Mouse (Mus musculus) embryonic facial prominence, embryonic 12.5 days (tissue): Measurements from ENCODE around the gene Lmbr1. TPM values are rescaled to one million over a fixed set of nuclear protein-coding genes. Genes with fewer than 3 reads are reported as not detected.

Experiments
- ATAC-seq: fragments of 200-750 bp; cut with Nextera tagmentation; 2 replicates; pipeline ENCODE4 v1.8.0; 2017; ENCODE audit not compliant: insufficient number of reproducible peaks, insufficient read depth, low FRiP score, low TSS enrichment
- H3K27ac ChIP-seq: fragments of 300-500 bp; sonication (generic); 2 replicates; pipeline ENCODE4 v1.5.1; 2016; ENCODE audit warnings: mild to moderate bottlenecking
- H3K27me3 ChIP-seq: fragments of 300-500 bp; sonication (generic); 2 replicates; pipeline ENCODE4 v1.6.1; 2016; ENCODE audit warnings: mild to moderate bottlenecking, moderate library complexity
- H3K36me3 ChIP-seq: fragments of 300-500 bp; sonication (generic); 2 replicates; pipeline ENCODE4 v1.6.1; 2016; ENCODE audit warnings: mild to moderate bottlenecking
- H3K4me1 ChIP-seq: fragments of 300-500 bp; sonication (generic); 2 replicates; pipeline ENCODE4 v1.6.1; 2016
- H3K4me2 ChIP-seq: fragments of 300-500 bp; sonication (generic); replicated peaks from 2 replicates; pipeline ENCODE4 v1.6.1; 2016; ENCODE audit warnings: mild to moderate bottlenecking, moderate library complexity
- H3K4me3 ChIP-seq: fragments of 300-500 bp; sonication (generic); 2 replicates; pipeline ENCODE4 v1.5.1; 2016; ENCODE audit warnings: mild to moderate bottlenecking
- H3K9ac ChIP-seq: fragments of 300-500 bp; sonication (generic); 2 replicates; pipeline ENCODE4 v1.6.1; 2016; ENCODE audit warnings: mild to moderate bottlenecking, moderate library complexity
- H3K9me3 ChIP-seq: fragments of 300-500 bp; sonication (generic); 2 replicates; pipeline ENCODE4 v1.6.1; 2016; ENCODE audit warnings: mild to moderate bottlenecking, moderate library complexity
- WGBS: fragments of 180-500 bp; shearing (Covaris S2); methylation state at CpG from one replicate; pipeline ENCODE4 v1.1.7; 2016; 5-methylcytosine and 5-hydroxymethylcytosine counted together
- polyA plus RNA-seq: library from polyadenylated mRNA; unstranded; fragments of >200 nt; fragmentation: Nextera tagmentation; extraction: Ambion mirVana; gene quantifications from 2 replicates; pipeline ENCODE4 v1.2.1, GENCODE M21; 2016

The Lmbr1 gene
- polyA plus RNA-seq, 1 experiment from 2014 or later = 11.8 TPM

DNA sequence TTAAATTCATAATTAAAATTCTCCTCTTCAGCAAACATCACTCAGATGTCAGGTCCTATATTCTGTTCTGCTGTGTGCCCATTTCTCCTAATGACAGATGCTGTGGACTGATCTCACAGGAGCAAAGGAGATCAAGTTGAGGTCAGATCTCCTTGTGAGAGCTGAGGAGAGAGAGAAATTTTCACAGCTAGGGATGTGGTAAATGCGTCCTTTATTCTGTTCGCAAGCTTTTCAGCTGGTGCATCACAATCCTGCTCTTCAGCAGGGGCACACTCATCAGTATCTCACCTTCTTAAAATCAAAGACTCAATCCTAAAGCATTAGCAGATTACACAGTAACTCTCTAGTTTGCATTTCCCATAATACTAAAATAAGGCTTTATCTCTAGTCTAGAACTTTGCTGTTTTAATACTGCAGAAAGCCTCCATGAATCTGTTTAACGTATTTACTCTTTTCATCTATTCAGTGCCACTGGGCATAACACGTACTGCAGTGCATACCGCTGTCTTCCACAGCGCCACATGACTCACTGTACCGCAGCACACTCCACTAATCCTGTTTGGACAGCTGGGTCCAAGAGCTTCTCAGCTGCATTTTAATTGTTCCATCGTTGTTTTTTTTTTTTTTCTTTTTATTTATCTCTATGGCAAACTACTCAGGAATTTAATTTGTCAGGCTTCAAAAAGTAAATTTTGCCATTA, 127.2 kb downstream of the Lmbr1 start:
- H3K27me3 ChIP-seq = no peaks in the 10 kb centered on the region
- ATAC-seq = no peak
- no peaks in the 10 kb centered on the region for H3K36me3 ChIP-seq
- H3K9me3 ChIP-seq = no peaks in the 10 kb centered on the region
- no peaks in the 10 kb centered on the region for H3K4me1 ChIP-seq
- no peak overlapping the region for H3K4me3 ChIP-seq
- H3K27ac ChIP-seq = no peak overlapping the region
- no peak overlapping the region for H3K9ac ChIP-seq
- no peak overlapping the region for H3K4me2 ChIP-seq
- WGBS = 52% methylated on average over 8 of the region's 8 CpGs

DNA sequence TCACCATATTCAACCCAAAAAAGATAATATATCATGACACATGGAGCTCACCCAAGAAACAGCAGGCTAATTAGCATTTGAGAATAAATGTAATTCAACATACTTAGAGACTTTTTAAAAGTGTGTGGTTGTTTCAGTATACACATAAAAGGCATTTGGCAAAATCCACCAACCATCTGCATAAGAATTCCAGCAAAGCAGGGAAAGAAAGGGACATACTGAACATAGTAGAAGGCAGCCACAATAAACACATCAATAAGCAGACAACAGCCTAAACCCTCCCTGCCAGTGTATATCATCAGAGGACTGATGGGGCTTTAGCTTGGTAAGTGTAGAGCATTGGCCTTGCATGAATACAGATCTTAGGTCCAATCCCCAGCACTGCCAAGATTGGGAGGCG, 133.4 kb downstream of the Lmbr1 start:
- no peaks in the 10 kb centered on the region for H3K27me3 ChIP-seq
- H3K9me3 ChIP-seq = no peaks in the 10 kb centered on the region
- ATAC-seq = no peak
- H3K4me2 ChIP-seq = no peak overlapping the region
- WGBS = no CpG with 5 or more reads among the region's 1 CpGs
- H3K4me1 ChIP-seq = no peaks in the 10 kb centered on the region
- no peak overlapping the region for H3K27ac ChIP-seq
- no peaks in the 10 kb centered on the region for H3K36me3 ChIP-seq
- no peak overlapping the region for H3K9ac ChIP-seq
- no peak overlapping the region for H3K4me3 ChIP-seq

DNA sequence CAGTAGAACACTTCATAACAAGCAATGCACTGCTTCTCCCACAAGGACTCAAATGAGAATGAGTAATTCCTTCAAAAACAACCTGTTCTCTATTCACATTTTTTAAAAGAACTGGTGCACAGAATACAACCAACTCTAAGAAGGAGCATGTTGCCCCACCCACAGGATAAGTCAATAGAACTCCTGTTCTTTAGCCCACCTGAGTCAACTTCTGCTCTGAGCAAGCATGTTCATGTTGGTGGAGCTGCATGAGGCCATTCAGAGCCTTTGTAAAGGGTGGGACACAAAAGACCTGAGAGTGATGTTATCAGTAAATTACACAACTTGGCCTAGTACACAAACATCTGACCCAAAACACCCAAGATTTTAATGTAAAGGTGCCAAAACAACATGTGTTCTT, 139.8 kb downstream of the Lmbr1 start:
- Histone ChIP-seq H3K27me3 (no peaks in the 10 kb centered on the region), H3K36me3 (no peaks in the 10 kb centered on the region)

DNA sequence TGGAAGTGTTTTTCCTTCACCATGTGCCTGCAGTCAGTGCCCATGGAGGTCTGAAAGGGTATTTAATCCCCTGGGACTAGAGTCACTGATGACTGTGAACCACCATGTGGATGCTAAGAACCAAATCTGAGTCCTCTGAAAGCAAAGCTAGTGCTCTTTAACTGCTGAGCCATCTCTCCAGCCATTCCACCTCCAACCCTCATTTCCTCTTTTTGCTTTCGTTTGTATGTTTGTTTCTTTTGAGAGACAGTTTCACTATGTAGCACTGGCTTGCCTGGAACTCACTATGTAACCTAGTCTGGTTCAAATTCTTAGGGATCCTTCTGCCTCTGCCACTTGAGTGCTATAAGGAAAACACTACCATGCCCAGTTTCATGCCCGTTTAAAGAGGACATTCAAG, 147.7 kb downstream of the Lmbr1 start:
- no peak overlapping the region for H3K27ac ChIP-seq
- ATAC-seq = no peak
- WGBS = 79% methylated on average over 2 of the region's 2 CpGs

More for the DNA sequence above, 139.8 kb downstream of the Lmbr1 start:
- no peak overlapping the region for H3K9ac ChIP-seq
- H3K9me3 ChIP-seq = no peaks in the 10 kb centered on the region
- H3K4me2 ChIP-seq = no peak overlapping the region
- H3K4me3 ChIP-seq = no peak overlapping the region
- no peak for ATAC-seq
- no peak overlapping the region for H3K27ac ChIP-seq
- no peaks in the 10 kb centered on the region for H3K4me1 ChIP-seq

DNA sequence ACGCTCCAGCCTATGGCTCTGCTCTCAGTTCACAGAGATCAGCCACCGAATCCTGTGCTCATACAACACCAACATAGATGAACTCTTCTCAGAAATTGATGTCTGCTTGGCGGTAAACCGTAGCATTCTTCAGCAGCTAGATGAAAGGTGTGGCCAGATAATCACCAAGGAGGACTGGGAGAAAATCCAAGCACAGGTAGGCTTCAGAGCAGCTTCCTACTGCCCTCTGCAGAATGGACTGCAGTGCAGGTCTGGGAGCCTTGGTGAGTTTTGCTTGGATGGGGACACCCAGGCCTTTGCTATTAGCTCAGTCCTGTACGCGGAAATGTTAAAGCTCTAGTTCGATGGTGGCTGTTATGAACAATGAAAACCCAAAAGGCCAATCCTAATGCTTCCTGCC, 154.1 kb downstream of the Lmbr1 start:
- H3K36me3 ChIP-seq = no peaks in the 10 kb centered on the region
- no peaks in the 10 kb centered on the region for H3K4me1 ChIP-seq
- H3K9me3 ChIP-seq = no peaks in the 10 kb centered on the region
- H3K27ac ChIP-seq = no peak overlapping the region
- no peaks in the 10 kb centered on the region for H3K27me3 ChIP-seq
- no peak for ATAC-seq
- no peak overlapping the region for H3K9ac ChIP-seq
- 93% methylated on average over 7 of the region's 7 CpGs for WGBS
- no peak overlapping the region for H3K4me3 ChIP-seq
- no peak overlapping the region for H3K4me2 ChIP-seq

More for the DNA sequence above, 147.7 kb downstream of the Lmbr1 start:
- no peaks in the 10 kb centered on the region for H3K4me1 ChIP-seq
- no peak overlapping the region for H3K4me2 ChIP-seq
- H3K36me3 ChIP-seq = no peaks in the 10 kb centered on the region
- H3K4me3 ChIP-seq = no peak overlapping the region
- H3K27me3 ChIP-seq = no peaks in the 10 kb centered on the region
- no peaks in the 10 kb centered on the region for H3K9me3 ChIP-seq
- no peak overlapping the region for H3K9ac ChIP-seq

DNA sequence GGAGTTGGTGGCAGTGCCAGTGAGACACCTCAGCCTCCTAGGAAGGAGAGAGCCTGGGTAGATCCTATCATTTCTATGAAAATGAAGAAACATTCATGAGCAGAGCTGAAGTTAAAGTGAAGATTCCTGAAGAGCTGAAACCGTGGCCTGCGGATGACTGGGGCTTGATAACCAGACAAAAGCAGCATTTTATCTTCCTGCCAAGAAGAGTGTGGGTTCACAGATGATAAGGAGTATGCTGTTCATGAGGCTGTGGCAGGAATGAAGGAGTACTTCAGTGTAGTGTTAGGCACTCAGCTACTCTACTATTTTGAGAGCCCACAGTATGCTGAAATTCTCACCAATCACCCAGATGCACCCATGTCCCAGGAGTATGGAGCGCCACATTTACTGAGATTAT, 160.2 kb downstream of the Lmbr1 start:
- ATAC-seq = no peak
- WGBS = 90% methylated on average over 3 of the region's 3 CpGs
- Histone ChIP-seq H3K9me3 (no peaks in the 10 kb centered on the region), H3K4me1 (no peaks in the 10 kb centered on the region), H3K9ac (no peak overlapping the region), H3K4me3 (no peak overlapping the region), H3K27me3 (no peaks in the 10 kb centered on the region), H3K27ac (no peak overlapping the region), H3K36me3 (no peaks in the 10 kb centered on the region), H3K4me2 (no peak overlapping the region)

DNA sequence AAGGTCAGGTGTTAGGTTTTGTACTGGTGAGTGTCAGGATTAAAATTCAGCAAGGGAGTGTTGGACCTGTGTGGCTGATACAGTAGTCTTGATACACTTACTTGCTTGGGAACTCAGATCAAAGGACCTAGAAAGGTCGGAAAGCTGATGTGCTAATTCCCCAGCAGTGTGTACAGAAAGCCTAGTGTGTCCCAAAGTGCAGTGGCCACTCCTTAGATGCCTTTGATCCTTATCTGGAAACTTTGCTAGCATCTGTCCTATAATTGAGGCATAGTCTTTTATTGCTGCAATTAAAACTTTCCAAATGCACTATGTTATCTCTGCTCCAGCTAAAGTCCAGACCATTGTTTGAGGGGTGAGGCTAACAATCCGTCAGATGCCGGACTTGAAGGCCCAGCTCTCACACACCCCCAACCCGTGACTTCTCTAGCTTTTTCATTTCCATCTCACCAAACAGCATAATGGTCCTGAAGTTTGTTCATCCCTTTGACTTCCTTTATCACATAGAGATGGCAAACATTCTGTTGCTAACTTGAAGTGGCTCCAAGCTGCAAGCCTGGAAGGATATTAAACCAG, 166.1 kb downstream of the Lmbr1 start:
- WGBS = 72% methylated on average over 4 of the region's 4 CpGs

DNA sequence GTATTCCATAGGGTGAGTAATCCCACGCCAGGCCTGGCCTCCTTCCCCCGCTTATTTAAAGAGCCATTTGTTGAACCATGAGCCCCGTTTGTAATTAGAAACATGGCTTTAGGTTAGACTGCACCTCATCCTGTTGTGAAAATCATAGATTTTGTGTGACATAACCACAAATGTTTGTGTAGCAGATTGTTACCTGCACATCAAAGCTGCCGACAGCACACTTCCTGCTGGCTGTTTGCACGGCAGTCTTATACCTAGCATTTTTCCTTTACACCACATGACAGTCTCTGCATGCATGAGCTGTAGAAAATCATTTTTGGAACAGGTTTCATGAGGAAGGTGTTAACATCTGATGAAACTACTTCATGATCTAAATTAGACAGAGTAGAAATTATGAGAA, 172.5 kb downstream of the Lmbr1 start:
- Histone ChIP-seq H3K36me3 (no peaks in the 10 kb centered on the region), H3K9me3 (no peaks in the 10 kb centered on the region), H3K27me3 (no peaks in the 10 kb centered on the region), H3K9ac (no peak overlapping the region), H3K4me2 (no peak overlapping the region), H3K4me1 (no peaks in the 10 kb centered on the region), H3K4me3 (no peak overlapping the region), H3K27ac (no peak overlapping the region)
- WGBS = 60% methylated on average over 5 of the region's 5 CpGs
- no peak for ATAC-seq

More for the DNA sequence above, 166.1 kb downstream of the Lmbr1 start:
- H3K9me3 ChIP-seq = no peaks in the 10 kb centered on the region
- no peaks in the 10 kb centered on the region for H3K27me3 ChIP-seq
- H3K4me1 ChIP-seq = no peaks in the 10 kb centered on the region
- no peak overlapping the region for H3K4me2 ChIP-seq
- ATAC-seq = no peak
- H3K9ac ChIP-seq = no peak overlapping the region
- H3K4me3 ChIP-seq = no peak overlapping the region
- no peaks in the 10 kb centered on the region for H3K36me3 ChIP-seq
- H3K27ac ChIP-seq = no peak overlapping the region

DNA sequence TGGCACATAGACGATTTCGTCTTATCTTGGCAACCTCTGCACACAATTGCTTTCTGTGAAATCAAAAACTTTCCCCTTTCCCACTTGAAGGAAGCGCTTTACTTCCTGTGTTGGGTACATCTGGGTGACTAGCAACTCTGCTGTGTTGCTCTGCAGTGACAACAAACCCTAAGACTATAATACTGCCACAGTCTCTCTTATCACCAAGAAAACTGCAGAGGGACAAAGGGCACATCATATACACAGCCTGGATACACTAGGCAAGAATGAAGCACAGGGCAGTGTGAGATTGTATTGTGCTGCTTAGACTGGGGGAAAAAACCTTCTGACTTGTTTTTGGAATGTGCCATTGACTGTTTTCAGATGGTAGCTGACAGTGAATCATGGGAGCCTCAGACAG, 178.3 kb downstream of the Lmbr1 start:
- no peak overlapping the region for H3K27ac ChIP-seq
- no peak for ATAC-seq
- 74% methylated on average over 3 of the region's 3 CpGs for WGBS
- 0 out of 2 replicates have a peak, but pooled peaks cover 3% of the 10 kb centered on the region for H3K4me1 ChIP-seq
- no peak overlapping the region for H3K4me2 ChIP-seq
- H3K9ac ChIP-seq = no peak overlapping the region
- no peaks in the 10 kb centered on the region for H3K9me3 ChIP-seq
- H3K4me3 ChIP-seq = no peak overlapping the region
- H3K27me3 ChIP-seq = no peaks in the 10 kb centered on the region
- H3K36me3 ChIP-seq = no peaks in the 10 kb centered on the region

DNA sequence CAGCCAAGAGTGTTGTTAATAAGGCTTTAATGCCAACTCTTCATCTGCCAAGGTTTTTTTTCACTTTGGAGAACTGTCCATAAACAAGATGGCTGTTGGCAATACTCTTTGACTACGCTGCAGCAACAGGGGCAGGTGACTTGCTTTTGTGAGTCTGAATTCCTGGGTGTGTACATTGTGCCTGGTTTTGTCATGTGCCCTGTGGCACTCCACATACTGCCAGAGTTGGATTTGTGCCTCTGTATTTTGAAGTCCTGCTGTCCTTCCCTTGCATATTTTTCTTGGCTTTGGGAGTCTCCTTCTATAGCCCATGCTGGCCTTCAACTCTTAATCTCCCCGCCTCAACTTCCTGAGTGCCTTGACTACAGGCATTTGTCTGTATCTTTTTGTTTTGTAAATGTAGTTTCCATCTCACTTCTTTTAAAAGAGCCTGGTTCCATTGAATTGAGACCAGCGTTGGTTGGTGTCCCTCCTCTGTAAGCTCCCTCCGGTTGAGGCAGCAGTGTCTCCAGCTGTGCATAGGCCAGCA, 179.2 kb downstream of the Lmbr1 start:
- Histone ChIP-seq H3K36me3 (no peaks in the 10 kb centered on the region), H3K27me3 (no peaks in the 10 kb centered on the region), H3K4me1 (0 out of 2 replicates have a peak, but pooled peaks cover 3% of the 10 kb centered on the region), H3K9ac (no peak overlapping the region), H3K4me3 (no peak overlapping the region), H3K4me2 (no peak overlapping the region), H3K27ac (no peak overlapping the region), H3K9me3 (no peaks in the 10 kb centered on the region)
- WGBS = 63% methylated on average over 4 of the region's 4 CpGs
- no peak for ATAC-seq

DNA sequence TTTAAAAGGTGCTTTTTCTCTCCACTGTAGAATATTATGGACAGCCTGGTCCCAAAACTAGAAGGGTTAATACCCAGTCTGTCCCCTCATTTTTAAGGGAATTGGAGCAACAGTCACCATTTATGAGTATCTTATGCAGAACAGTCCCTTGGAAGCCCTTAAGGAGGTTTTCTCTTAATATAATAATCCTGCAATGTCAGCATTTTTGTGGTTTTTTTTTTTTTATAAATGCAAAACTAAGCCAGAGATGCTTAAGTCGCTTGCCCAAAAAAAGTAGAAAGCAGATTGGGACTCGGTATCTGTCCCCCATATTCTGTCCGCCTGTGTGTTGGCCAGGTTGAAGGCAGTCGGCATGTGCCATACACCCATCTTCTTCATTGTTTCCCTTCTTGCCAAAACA, 181.0 kb downstream of the Lmbr1 start:
- Histone ChIP-seq H3K27ac (no peak overlapping the region), H3K4me3 (no peak overlapping the region), H3K4me1 (0 out of 2 replicates have a peak, but pooled peaks cover 3% of the 10 kb centered on the region), H3K9ac (no peak overlapping the region), H3K27me3 (no peaks in the 10 kb centered on the region), H3K4me2 (no peak overlapping the region), H3K36me3 (no peaks in the 10 kb centered on the region), H3K9me3 (no peaks in the 10 kb centered on the region)
- WGBS = 87% methylated on average over 4 of the region's 4 CpGs
- no peak for ATAC-seq

DNA sequence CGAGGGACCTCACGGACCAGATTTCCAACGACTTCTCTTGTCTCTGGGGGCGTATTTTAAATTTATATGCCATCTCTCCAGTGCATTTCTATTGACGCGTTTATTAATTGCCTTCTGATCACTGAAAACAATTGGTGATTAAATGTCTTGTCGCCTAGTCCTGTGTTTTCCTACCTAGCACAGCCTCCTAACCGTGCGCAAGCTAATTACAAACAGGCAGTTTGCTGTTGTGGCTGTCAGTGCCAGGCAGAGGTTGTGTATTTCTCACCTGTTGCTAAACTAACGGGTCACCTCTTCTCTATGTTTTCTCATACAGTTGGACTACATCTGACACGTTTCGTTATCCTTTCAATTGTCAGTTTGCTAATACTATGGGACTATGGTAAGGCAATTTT, 181.9 kb downstream of the Lmbr1 start:
- H3K4me1 ChIP-seq = 0 out of 2 replicates have a peak, but pooled peaks cover 3% of the 10 kb centered on the region
- 8% methylated on average over 12 of the region's 12 CpGs for WGBS
- peak overlapping the region; percentile 59 for H3K4me2 ChIP-seq
- H3K27me3 ChIP-seq = no peaks in the 10 kb centered on the region
- peak overlapping the region; percentile 58 for H3K4me3 ChIP-seq
- H3K9me3 ChIP-seq = no peaks in the 10 kb centered on the region
- no peaks in the 10 kb centered on the region for H3K36me3 ChIP-seq
- H3K9ac ChIP-seq = peak overlapping the region; percentile 40
- ATAC-seq = peak; percentile 68
- no peak overlapping the region for H3K27ac ChIP-seq
